Mouse (Mus musculus): ENCODE results near the gene Ano10. TPM values are rescaled to one million over a fixed set of nuclear protein-coding genes. Genes with fewer than 3 reads are reported as not detected.
"Not testable (repeated sequence)": the region's sequence is repeated elsewhere in the genome, so short reads cannot be mapped to it uniquely, and the experiment has no call there.

Ano10 gene
- total RNA-seq (2022): 100 to 1,000 TPM; 114 to 261 (median 181) TPM

DNA sequence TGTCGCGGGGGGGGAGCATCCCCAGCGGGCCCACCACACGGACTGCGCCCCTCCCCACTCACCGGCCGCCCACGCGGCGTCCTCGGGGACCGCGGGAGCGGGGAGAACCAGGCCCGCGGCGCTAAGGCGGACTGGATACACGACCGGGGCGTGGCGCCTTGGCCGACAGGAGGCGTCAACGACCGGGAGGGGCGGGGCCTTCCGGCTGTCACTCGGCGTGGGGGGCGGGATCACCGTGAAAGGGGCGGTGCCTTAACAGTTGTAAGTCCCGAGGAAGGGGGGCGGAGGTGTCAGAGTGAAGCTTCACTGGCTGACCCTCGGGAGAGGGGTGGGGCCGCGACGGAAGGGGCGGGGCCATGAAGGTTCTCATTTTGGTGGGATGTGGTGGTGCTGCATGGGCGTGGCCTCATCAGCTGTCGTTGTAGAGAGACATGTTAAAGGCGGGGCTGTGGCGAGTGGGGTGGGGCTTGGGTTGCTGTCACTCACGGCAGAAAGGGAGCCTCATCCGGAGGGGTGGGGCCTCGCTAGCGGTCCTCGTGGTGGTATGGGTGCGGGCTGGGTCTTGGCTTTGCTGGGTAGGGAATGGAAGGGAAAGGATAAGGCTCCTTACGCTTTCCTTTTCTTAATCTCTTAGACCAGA is at the start of gene Ano10:
TSS of gene Ano10 (minus strand) at position 182 of the 640 bp plus-strand sequence.
- peak; percentile 95 for DNase-seq (ENCODE audit: low spot score)

DNA sequence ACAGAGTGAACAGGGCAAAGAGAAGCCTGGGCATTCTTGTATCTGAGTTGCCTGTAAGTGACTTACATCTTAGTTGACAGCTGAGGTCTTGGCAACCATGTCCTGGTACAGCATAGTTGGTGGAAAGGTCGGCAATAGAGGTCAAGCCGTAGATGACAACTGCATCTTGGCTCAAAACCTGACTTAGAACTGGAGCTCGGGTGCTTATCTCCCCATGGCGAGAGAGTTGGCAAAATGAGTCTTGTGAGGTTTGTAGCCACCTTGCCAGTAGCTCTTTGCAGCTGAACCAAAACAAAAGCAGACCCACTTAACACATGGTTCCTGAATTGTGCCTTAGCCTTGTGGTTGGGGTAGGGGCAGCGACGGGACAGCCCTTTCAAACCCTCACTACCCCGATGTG is 49.2 kb upstream of the Ano10 start:
- no peak for DNase-seq (ENCODE audit: low spot score)

DNA sequence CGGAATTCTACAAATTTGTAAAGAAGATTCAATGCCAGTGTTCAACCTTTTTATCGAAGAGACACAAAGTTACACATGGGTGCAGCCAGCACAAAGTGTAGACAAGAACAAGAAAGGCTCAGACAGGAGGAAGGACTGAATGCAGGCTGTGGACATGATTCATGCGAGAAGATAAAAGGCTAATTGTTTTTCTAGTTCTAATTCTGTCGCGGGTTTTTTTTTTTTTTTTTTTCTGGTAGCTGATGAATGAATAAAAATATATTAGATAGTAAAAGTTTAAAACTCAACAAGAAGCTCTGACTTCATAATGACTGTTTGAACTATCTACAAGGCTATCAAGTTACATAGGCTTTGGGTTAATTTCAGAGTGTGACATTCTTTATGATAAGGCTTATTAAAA is 45.7 kb upstream of the Ano10 start:
- no peak for DNase-seq (ENCODE audit: low spot score)

DNA sequence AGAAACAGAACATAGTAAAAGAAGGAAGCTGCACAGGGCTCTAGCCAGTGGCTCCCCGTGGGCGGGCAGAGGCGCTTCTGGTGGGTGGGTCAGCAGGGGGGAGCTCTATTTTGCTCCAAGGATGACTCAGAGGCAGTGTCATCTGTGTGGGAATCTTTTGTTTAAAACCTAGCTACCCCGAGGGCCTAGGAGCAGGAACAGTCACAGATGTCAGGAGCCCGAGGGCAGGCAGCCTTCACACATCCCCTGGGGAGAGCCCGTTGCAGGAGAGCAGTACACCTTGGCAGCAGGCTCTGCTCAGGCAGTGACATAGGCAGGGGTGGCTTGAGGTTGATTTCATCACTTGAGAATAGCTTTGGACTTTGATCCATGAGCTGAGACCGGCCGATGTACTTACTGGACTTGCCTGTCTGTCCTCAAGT is 43.3 kb upstream of the Ano10 start:
- no peak for DNase-seq (ENCODE audit: low spot score)

DNA sequence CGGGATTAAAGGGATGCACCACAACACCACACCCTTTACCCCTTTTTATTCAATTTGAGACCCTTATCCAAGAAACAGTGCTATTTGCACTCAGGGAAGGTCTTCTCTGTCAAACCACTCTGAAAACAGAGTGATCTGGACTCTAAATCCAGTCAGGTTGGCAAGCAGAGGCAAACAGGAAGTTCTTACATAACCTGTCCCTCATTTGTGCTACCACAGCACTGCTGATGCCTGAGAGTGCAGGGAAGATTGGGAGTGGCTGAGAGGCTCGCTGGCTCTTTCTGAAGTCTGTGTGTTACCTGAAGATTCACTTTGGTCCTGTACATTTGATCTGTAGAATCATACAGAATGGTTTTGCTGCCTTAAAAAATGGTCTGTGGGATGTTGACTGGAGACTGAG is 42.5 kb upstream of the Ano10 start:
- no peak for DNase-seq (ENCODE audit: low spot score)

DNA sequence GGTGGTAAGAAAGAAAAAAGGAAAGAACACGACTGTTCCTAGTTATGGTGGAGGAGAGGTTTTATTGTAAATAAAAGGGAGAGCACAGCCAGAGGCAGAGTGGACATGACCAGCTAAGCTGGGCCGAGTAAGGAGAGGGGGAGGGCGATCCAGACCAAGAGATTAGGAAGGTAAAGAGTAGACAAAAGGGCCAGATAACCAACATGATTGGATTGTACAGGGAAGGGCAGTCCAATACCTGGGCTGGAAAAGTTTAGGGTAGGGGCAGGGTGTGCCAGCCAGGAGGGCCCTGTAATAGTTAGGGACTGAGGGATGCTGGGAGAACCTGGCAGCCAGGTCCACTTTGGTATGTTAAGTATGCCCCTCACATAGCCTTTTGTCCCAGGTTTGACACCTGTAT is 34.0 kb upstream of the Ano10 start:
- DNase-seq (ENCODE audit: low spot score): no peak

DNA sequence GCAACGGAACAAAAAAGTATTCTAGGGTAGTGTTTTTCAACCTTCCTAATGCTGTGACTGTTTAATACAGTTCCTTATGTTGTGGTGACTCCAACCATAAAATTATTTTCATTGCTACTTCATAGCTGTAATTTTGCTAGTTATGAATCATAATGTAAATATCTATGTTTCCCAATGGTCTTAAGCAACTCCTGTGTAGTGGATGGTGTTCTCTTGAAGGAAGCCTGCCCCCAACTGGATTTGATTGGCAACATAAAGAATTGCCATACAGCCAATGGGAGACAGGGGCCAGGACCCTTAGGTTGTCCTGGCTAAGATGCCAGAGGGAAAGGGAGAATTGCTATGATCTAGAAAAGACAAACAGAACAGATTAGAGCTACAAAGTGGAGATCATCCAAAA is 31.8 kb upstream of the Ano10 start:
- no peak for DNase-seq (ENCODE audit: low spot score)

DNA sequence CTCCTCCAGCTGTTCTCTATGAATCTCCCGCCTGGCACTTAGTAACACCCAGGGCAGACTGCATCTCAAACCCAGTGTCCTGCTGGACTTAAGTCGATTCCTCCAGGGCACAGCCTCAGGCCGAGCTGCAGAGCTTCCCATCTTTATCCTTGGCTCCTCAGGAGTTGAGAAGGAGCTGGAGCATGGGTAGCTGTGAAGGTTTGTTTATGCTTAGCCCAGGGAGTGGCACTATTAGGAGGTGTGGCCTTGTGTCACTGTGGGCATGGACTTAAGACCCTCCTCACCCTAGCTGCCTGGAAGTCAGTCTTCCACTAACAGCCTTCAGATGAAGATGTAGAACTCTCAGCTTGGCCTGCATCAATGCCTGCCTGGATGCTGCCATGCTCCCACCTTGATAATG is 28.1 kb upstream of the Ano10 start:
- no peak for DNase-seq (ENCODE audit: low spot score)

DNA sequence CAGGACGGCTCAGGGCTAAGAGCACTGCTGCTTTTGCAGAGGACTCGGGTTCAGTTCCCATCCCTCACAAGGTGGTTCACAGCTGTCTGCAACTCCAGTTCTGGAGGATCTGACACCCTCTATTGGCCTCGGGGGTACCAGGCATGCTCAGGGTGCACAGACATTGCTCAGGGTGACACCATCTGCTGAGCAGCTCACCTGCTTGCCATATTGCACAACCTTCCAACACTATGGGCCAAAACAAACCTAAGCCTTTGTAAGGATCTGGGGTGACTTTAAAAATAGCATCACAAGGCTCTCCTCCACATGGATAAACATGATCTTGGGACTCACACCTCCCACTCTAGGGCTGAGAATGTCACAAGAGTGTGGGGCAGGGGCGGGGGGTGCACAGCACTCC is 26.4 kb upstream of the Ano10 start:
- DNase-seq (ENCODE audit: low spot score): no peak

DNA sequence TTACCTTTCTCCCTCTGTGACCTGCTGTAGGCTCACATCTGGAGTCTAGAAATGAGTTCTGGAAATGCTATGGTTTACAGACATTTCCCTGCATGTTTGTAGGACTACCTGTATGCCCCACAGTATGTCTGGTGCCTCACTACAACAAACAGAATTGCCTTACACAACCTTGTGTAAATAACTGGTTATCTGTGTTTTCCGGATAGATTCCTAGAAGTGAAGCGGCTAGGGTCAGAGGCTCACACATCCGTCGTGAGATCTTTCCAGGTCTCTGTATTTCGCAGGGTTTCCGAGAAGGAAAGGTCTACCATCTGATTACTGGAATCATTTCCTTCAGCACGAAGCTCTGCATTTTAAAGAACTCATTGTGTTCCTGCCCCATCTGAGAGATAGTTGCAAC is 22.3 kb upstream of the Ano10 start:
- no peak for DNase-seq (ENCODE audit: low spot score)

DNA sequence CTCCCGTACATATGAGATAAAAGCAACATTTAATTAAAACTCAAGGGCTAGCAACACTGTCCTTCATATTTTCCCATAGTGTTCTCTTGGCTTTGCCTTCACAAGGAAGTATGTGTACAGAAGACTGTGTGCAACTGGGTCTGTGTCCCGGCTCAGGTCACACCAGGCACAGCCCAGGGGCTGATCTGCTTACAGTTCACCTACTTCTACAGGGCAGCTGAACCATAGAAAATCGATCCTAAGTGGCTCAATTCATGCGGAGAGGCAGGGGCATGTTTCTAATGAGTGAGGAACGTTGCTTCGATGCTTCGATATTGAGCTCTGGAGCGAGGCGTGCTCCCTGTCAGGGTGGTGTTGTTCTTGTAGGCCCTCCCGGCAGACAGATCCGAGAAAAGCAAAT is 21.3 kb upstream of the Ano10 start:
- DNase-seq (ENCODE audit: low spot score): no peak

DNA sequence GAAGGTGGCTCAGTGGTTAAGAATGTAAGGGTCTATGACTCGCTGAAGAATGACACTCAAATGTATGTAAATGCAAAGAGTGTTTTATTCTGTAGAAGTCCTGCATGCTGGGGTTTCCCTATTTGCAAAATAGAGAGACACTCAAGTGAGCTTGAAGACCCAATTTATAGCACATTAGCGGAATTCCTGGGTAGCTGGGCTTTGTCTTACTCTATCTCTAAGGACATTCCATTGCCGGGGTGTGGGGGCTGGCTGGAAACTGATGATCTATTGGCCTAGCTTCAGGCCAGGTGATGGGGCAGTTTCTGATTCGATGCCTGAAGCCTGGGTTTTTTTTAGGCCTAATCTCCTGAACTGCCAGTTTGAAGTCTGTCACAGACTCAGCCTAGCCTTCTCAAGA is 20.7 kb upstream of the Ano10 start:
- DNase-seq (ENCODE audit: low spot score): no peak

DNA sequence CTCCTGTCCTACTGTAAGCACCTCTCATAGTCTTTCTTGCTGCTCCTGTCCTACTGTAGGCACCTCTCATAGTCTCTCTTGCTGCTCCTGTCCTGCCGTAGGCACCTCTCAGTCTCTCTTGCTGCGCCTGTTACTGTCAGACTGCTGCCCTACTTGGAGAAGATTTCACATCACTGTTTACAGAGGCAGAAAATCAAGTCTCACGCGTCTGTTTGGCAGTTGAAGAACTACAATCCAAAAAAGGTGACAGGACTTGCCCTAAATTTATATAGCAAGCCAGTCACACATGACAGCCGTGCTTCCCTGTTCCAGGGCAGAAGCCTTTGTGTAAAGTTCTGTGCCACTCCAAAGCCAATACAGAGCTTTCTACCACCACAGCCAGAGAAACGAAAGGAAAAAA is 20.2 kb upstream of the Ano10 start:
- no peak for DNase-seq (ENCODE audit: low spot score)

DNA sequence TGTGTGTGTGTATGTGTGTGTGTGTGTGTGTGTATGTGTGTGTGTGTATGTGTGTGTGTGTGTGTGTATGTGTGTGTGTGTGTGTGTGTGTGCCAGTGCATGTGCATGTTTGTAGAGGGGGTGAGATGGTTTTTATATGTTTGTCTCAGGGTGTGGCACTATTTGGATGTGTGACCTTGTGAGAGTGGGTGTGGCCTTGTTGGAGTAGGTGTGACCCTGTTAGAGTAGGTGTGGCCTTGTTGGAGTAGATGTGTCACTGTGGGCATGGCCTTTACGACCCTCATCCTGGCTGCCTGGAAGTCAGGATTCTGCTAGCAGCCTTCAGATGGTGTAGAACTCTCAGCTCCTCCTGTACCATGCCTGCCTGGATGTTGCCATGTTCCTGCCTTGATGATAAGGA is 18.9 kb upstream of the Ano10 start:
- not testable (repeated sequence) for DNase-seq (ENCODE audit: low spot score)

DNA sequence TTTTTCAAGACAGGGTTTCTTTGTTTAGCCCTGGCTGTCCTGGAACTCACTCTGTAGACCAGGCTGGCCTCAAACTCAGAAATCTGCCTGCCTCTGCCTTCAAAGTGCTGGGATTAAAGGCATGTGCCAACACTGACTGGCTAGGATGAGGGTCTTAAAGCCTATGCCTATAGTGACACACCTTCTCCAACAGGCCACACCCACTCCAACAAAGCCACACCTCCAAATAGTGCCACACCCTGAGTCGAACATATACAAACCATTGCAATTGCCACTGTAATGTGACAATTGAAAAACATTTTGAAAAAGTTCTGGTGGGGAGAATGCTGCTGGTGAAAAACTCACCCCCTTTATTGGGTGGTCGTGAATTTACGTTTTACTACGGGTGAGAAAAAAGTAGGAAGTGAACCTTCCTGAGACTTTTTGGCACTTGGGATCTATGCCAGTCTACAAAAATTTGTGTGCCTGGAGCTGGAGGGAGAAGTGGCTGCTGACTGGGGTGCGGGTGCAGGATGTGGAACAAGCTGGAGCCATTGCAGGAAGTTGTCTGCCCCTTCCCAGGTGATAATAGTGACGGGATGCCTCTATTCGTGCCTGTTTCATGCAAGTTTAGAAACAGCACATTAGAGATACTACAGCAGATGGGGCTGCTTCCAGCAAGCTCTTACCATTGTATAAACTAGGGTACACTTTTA is 18.2 kb upstream of the Ano10 start:
- no peak for DNase-seq (ENCODE audit: low spot score)

DNA sequence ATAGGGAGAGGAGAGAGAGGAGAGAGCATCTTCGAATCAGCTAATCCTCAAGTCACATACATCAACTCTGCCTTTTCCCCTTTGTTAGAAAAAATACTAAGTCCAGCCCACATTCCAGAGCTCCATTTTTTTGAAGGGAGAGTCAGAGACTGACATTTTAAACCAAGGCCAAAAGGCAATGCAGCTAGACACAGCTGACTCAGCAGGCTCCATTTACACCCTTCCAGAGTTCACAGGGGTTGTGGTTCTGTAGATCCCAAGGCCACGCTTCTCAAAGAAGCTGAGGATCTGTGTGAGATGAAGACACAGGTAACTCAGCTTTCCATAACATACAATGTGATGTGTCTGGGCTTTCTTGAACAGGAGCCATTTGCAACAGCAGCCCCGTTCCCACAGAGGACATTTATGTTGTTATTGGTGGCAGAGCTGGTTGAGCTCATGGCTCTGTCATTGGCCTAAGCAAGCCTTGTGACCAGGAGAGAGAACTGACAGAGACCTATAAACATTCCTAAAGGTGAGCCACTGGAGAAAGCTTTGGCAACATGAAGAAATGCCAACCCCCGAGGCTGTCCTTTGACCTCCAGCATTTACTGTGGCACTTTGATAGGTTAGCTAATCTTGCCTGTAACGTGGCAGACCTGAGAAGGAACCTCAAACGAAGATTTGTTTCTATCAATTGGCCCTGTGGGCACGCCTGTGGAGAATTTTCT is 17.0 kb upstream of the Ano10 start:
- DNase-seq (ENCODE audit: low spot score): no peak

DNA sequence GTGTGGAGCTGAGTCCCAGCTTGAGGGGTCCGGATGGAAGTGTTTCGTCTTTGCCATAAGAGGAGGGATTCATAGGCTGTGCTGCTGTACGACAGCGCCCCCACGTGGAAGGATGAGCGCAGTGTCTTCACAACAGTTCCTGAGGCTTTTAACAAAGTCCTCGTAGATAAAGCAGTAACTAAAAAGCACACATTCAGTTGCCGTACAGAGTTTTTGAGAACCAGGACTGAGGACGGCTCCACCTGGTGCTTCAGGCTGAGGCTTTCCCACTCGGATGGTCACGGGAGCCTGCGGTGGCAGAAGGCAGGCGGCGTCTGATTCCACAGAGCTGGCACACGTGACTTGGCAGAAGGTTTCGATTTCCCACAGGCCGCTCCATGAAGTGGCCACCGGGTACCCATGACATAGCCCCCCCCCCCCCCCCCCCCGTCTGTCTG is 16.4 kb upstream of the Ano10 start:
- peak; percentile 83 for DNase-seq (ENCODE audit: low spot score)

DNA sequence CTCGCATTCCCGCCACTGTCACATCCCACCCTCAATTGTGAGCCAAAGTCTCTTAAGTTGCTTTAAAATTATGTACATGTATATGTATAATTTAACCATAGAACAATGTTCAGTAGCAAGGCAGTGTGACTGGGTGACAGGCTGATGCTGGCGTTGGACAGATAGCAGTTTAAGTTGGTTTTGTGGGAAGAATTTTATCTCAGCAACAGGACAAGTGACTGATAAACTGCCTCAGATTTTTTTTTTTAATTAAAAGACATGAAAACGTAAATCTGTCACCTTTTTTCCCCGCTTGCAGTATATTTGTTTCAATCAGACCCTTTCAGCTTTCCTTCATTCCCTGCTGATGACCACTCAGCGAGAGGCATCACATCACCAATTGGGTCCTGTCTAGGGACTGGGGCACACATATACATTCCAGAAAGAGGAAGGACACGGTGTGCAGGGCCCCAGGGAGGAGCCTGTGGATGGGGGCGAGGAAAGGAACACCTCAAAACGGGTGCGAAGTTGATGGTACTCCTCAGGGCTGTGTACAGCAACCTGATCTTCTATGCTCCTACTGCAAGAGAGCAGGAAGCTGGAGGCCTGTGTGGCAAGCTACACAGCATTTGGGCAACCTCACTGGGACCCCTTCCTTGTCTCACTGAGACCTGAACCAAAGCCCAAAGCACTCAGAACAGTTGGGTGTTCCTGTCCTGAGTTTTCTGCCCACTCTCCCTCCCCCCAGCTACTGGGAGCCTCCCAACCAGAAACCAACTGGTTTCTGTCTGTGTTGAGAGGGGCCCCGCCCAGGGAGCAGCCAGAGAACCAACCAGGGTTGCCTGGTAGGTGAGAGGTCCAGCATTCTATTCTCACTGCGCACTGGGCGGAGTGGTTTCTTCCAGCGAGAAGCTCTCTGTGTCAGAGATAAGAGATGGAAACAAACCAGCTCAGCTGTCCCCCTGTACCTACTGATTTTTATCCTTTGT is 15.1 kb upstream of the Ano10 start:
- no peak for DNase-seq (ENCODE audit: low spot score)

DNA sequence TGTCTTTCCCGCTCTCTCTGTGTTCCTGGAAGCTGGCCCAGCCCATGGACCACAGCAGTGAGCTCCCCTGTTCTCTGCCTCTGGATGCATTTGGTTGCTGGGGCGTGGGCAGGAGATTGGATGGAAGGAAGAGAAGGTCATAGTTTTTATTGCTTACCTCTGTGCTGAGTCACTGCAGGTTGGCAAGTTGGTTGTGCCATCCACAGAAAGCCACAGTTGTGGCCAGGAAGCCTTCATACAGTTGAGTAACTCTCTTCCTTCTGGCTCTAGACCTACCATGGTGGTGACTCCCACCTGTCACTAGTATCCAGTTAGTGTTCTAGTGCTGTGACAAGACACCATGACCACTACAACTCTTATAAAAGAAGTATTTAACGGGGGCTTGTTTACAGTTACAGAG is 11.1 kb upstream of the Ano10 start:
- DNase-seq (ENCODE audit: low spot score): no peak

DNA sequence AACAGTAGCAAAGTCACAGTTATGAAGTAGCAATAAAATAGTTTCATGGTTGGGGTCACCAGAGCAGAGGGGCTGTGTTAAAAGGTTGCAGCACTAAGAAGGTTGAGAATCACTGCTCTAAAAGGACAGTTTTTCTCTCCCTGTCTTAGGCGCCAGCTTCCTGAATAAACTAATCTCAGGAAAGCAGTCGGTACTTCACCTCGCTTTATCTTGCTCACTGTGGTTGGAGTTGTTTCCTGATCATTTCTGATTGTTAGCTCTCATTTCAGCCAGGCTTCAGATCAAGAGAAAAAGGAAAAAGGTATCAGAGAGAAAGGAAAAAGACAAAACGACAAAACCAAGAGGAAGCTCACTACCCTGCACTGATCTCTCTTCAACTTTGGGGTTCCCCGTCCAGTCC is 1.9 kb upstream of the Ano10 start:
- DNase-seq (ENCODE audit: low spot score): no peak

DNA sequence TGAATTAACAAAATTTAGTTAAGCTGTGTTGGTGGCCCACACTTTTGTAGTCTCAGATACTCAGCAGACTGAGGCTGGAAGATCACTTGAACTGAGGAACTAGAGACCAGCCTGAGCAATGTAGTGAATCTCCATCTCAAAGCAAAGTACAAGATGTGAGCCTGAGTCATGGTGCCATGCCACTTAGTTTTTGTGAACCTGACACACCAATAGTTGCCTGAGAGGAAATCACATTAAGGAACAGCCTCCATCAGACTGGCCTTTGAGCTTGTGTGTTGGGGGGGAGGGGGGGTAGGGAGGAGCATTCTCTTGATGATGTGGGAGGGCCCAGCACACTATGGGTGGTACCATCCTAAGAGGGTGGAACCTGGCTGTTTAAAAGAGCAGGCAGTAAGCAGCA is 1.2 kb upstream of the Ano10 start:
- DNase-seq (ENCODE audit: low spot score): no peak

DNA sequence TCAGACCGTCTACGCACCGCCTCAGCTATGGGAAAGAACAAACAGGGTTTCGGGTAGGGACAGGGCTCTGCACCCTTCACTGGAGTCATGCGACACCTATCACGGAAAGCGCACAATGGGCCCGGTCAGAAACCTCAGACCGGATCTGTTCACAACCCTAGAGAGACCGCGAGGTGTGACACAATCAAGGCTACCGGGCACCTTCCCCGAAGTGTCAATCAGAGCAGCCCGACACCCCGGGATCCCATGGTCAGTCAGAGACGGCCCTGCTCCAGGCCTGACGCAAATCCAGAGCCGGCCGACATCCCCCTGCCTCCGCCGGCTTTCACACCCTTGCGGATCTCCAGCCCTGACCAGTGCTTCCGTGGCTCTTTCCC is 370 bp downstream of the Ano10 start:
- DNase-seq (ENCODE audit: low spot score): no peak

All from heart, adult 8-10 months (tissue).